32 mouse cellular contexts compared by ENCODE assay signal in the genomic region with DNA sequence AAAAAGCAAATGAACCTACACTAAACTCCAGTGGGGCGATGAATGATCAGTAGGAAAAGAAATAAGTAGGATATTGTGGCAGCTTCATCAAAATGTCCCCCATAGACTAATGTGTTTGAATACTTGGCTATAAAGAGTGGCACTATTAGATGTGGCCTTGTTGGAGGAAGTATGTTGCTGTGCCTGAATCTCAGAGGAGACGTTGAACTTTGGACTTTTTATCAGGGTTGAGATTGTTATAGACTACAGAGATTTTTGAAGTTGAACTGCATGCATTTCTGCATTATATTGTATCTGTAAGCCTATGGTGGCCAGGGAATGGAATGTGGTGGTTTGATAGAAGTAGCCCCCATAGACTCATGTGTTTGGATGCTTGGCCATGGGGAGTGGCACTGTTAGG.
"Had no signal": no experiment of that assay in that cellular context is flagged by ENCODE, and none has a peak within 500 bp of the region (broad histone marks: within the 10 kb centered on the region; RNA-seq: fewer than 3 reads in every experiment).

No protein-coding gene starts in this region.

- H3K27ac ChIP-seq: heart, adult 2 months; heart, embryonic 10.5 days; heart, embryonic 13.5 days; heart, embryonic 15.5 days; hindbrain, embryonic 10.5 days; hindbrain, embryonic 12.5 days; hindbrain, embryonic 13.5 days; hindbrain, embryonic 14.5 days; hindbrain, embryonic 15.5 days; hindbrain, postnatal 0 days; kidney, embryonic 15.5 days; kidney, postnatal 0 days; layer of hippocampus, adult 2 months; left cerebral cortex, adult 2 months had no signal

- H3K36me3 ChIP-seq: heart, embryonic 10.5 days; heart, embryonic 12.5 days; heart, embryonic 13.5 days; heart, embryonic 15.5 days; hindbrain, embryonic 10.5 days; hindbrain, embryonic 12.5 days; hindbrain, embryonic 13.5 days; hindbrain, embryonic 15.5 days; kidney, embryonic 15.5 days had no signal

- H3K9ac ChIP-seq: heart, embryonic 12.5 days; heart, embryonic 13.5 days; heart, embryonic 15.5 days; hindbrain, embryonic 12.5 days; hindbrain, embryonic 13.5 days; hindbrain, embryonic 14.5 days; hindbrain, embryonic 15.5 days; kidney, embryonic 15.5 days had no signal

- DNase-seq: heart, adult 18-20 months; heart, adult 2 months; heart, postnatal 10 days; heart, postnatal 36 days; kidney, adult 11 months; kidney, adult 18-20 months; kidney, adult 2 months; kidney, adult 8-10 months; kidney, adult 9 months; kidney, postnatal 10 days; kidney, postnatal 14 days; kidney, postnatal 25 days; kidney, postnatal 36 days; kidney, postnatal 4 days; layer of hippocampus, adult 9-11 months; layer of hippocampus, postnatal 36 days had no signal

- H3K4me1 ChIP-seq: heart, embryonic 10.5 days; heart, embryonic 12.5 days; heart, embryonic 13.5 days; heart, embryonic 15.5 days; hindbrain, embryonic 10.5 days; hindbrain, embryonic 12.5 days; hindbrain, embryonic 13.5 days; hindbrain, embryonic 15.5 days; kidney, embryonic 15.5 days had no signal

- H3K4me2 ChIP-seq: heart, embryonic 11.5 days; heart, embryonic 12.5 days; heart, embryonic 13.5 days; heart, embryonic 15.5 days; hindbrain, embryonic 12.5 days; hindbrain, embryonic 13.5 days; hindbrain, embryonic 14.5 days; hindbrain, embryonic 15.5 days; kidney, embryonic 15.5 days had no signal

- ATAC-seq: hindbrain, embryonic 16.5 days; hindbrain, postnatal 0 days had no signal

- H3K27me3 ChIP-seq: heart, embryonic 12.5 days; heart, embryonic 13.5 days; heart, embryonic 15.5 days; hindbrain, embryonic 12.5 days; hindbrain, embryonic 13.5 days; hindbrain, embryonic 15.5 days; kidney, embryonic 15.5 days had no signal

- H3K4me3 ChIP-seq: heart, adult 2 months; heart, embryonic 10.5 days; heart, embryonic 12.5 days; heart, embryonic 13.5 days; heart, embryonic 15.5 days; hindbrain, embryonic 10.5 days; hindbrain, embryonic 12.5 days; hindbrain, embryonic 13.5 days; hindbrain, embryonic 15.5 days; kidney, embryonic 15.5 days; layer of hippocampus, adult 2 months; left cerebral cortex, adult 2 months had no signal

- H3K9me3 ChIP-seq: heart, embryonic 10.5 days; heart, embryonic 12.5 days; heart, embryonic 13.5 days; heart, embryonic 15.5 days; hindbrain, embryonic 10.5 days; hindbrain, embryonic 12.5 days; hindbrain, embryonic 13.5 days; hindbrain, embryonic 15.5 days; kidney, embryonic 15.5 days had no signal
